Mouse (Mus musculus): ENCODE results near the gene Myof.

The Myof gene

GRCm38 (mm10) chr19:37876605-37877245 is 166.7 kb downstream of the Myof start:
- no peak for DNase-seq (ENCODE audit: low spot score in 2 of 2)

GRCm38 (mm10) chr19:37873499-37873898 is 169.9 kb downstream of the Myof start:
- no peak for DNase-seq (ENCODE audit: low spot score in 2 of 2)

GRCm38 (mm10) chr19:37867592-37867991 is 175.8 kb downstream of the Myof start:
- DNase-seq (ENCODE audit: low spot score in 2 of 2), result no peak

GRCm38 (mm10) chr19:37866994-37867393 is 176.4 kb downstream of the Myof start:
- no peak for DNase-seq (ENCODE audit: low spot score in 2 of 2)

- DNase-seq (ENCODE audit: low spot score in 2 of 2), result no peak
Measured at GRCm38 (mm10) chr19:37861171-37861570, 182.2 kb downstream of the Myof start.

GRCm38 (mm10) chr19:37860267-37860666 is 183.1 kb downstream of the Myof start:
- no peak for DNase-seq (ENCODE audit: low spot score in 2 of 2)

GRCm38 (mm10) chr19:37858406-37859081 is 184.8 kb downstream of the Myof start:
- DNase-seq (ENCODE audit: low spot score in 2 of 2), result no peak

GRCm38 (mm10) chr19:37852056-37852455 is 191.3 kb downstream of the Myof start:
- no peak for DNase-seq (ENCODE audit: low spot score in 2 of 2)

- no peak for DNase-seq (ENCODE audit: low spot score in 2 of 2)
Measured at GRCm38 (mm10) chr19:37851590-37852038, 191.8 kb downstream of the Myof start.
